Mouse (Mus musculus): Measurements from ENCODE around the gene Gm49380. TPM values are rescaled to one million over a fixed set of nuclear protein-coding genes. Genes with fewer than 3 reads are reported as not detected.
A peak's percentile ranks its signal among the peaks of the same experiment; 100 is the strongest.
"Not testable (repeated sequence)": the region's sequence is repeated elsewhere in the genome, so short reads cannot be mapped to it uniquely, and the experiment has no call there.

The Gm49380 gene
- polyA plus RNA-seq, 1 experiment from 2014 or later = 0.36 TPM

DNA sequence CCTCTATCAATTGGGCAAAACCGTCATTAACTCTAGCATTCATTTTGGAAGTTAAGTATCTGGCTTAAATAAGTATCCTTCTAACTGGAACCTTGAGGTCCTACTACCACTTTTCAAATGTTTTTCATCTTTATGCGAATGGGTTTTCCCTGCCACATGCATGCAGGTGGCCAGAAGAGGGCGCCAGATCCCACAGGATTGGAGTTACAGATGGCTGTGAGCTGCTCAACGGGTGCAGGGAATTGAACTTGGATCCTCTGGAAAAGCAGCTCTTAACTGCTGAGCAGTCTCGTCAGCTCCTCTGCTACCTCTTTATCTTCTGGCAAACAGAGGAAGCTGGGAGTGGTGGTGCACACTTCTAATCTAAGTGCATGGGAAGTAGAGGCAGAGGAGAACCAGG lies 5.7 kb upstream of the Gm49380 start:
- no peak overlapping the region for H3K4me2 ChIP-seq (replicated peaks)
- no peaks in the 10 kb centered on the region for H3K9me3 ChIP-seq
- no peaks in the 10 kb centered on the region for H3K4me1 ChIP-seq (replicated peaks)
- 48% methylated on average over 5 of the region's 5 CpGs for WGBS
- H3K36me3 ChIP-seq = no peaks in the 10 kb centered on the region
- no peak overlapping the region for H3K27ac ChIP-seq
- H3K4me3 ChIP-seq (replicated peaks) = no peak overlapping the region
- H3K27me3 ChIP-seq = no peaks in the 10 kb centered on the region
- ATAC-seq = no peak
- H3K9ac ChIP-seq (replicated peaks) = no peak overlapping the region

DNA sequence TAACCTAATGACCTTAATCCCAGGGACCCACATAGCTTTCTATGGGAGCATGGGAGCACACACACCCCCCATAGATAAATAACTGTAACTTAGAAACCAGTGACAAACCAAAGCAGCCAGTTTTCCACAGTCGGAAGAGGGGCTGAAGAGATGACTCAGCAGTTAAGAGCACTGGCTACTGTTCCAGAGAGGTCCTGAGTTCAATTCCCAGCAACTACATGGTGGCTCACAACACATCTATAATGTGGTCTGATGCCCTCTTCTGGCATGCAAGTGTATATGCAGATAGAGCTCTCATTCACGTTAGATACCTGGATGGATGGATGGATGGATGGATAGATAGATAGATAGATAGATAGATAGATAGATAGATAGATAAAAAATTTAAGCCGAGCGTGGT lies 2.9 kb upstream of the Gm49380 start:
- peaks cover 13% of the 10 kb centered on the region for H3K4me1 ChIP-seq (replicated peaks)
- no peaks in the 10 kb centered on the region for H3K36me3 ChIP-seq
- H3K9me3 ChIP-seq = no peaks in the 10 kb centered on the region
- H3K27me3 ChIP-seq = no peaks in the 10 kb centered on the region
- no peak overlapping the region for H3K9ac ChIP-seq (replicated peaks)
- 93% methylated on average over 4 of the region's 4 CpGs for WGBS
- H3K4me3 ChIP-seq (replicated peaks) = no peak overlapping the region
- no peak overlapping the region for H3K27ac ChIP-seq
- H3K4me2 ChIP-seq (replicated peaks) = no peak overlapping the region
- no peak for ATAC-seq

DNA sequence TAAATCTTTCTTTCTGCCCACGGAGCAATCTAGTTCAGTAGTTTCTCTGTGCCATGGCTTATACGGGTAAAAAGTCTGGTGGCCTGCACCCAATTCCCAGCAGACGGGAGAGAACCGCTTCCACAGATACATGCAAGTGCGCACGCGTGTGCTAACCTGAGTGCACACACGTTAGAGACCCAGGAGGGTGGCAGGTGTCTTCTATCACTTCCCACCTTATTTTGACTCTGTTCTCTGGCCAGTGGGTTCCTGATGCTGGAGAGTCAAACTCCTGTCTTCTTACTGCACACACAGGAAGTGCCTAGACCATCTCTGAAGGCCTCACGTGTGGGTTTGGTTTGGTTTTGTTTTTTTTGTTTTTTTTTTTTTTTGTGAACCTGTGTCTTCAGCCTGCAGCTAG lies 2.3 kb upstream of the Gm49380 start:
- peaks cover 16% of the 10 kb centered on the region for H3K4me1 ChIP-seq (replicated peaks)
- H3K9me3 ChIP-seq = no peaks in the 10 kb centered on the region
- no peak overlapping the region for H3K4me3 ChIP-seq (replicated peaks)
- no peak overlapping the region for H3K27ac ChIP-seq
- ATAC-seq = no peak
- no peaks in the 10 kb centered on the region for H3K27me3 ChIP-seq
- no peaks in the 10 kb centered on the region for H3K36me3 ChIP-seq
- no peak overlapping the region for H3K4me2 ChIP-seq (replicated peaks)
- no peak overlapping the region for H3K9ac ChIP-seq (replicated peaks)
- 93% methylated on average over 9 of the region's 9 CpGs for WGBS

DNA sequence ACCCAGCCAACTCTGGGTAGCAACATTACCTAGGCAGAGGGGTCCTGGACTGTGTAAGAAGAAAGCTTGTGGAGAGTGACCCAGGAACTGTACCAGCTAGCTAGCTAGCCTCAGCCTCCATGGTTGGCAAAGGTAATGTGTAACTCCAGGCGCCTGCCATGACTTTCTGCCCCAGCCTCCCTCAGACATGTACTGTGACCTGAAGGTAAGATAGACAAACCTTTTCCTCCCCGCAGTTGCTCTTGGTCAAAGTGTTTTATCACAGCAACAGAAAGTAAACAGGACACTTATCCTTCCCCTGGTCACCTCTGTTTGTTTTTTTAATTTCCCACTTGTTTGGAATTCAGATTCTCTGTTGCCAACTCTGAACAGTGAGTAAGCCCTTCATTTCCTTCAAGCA lies 1.2 kb upstream of the Gm49380 start:
- Histone ChIP-seq H3K9me3 (no peaks in the 10 kb centered on the region), H3K36me3 (no peaks in the 10 kb centered on the region), H3K4me2 (replicated peaks) (no peak overlapping the region; the same call in 1 of the 2 replicates), H3K4me1 (replicated peaks) (peaks cover 28% of the 10 kb centered on the region), H3K27me3 (no peaks in the 10 kb centered on the region), H3K4me3 (replicated peaks) (no peak overlapping the region), H3K9ac (replicated peaks) (no peak overlapping the region), H3K27ac (no peak overlapping the region)
- no peak for ATAC-seq
- 86% methylated on average over 2 of the region's 2 CpGs for WGBS

DNA sequence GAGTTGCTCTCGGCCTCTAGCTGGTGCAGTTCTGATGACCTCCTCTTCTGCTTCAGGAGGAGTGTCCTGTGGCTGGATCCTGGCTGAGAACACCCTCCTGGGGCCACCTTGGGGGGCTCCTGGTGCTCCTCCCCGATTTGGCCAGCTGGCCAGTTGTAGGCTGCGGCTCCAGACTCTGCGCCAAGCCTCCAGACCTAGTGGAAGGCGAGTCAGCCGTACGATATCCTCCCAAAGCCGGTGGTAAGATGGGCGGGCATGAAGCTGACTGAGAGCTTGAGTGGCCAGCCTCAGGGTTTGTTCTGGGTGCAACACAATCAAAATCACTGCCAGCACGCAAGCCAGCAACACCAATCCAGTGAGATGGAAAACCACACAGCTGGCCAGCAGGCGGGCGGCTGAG lies 1.4 kb downstream of the Gm49380 start:
- not testable (repeated sequence) for H3K9ac ChIP-seq (replicated peaks); H3K27me3 ChIP-seq; H3K27ac ChIP-seq; H3K36me3 ChIP-seq; ATAC-seq; H3K9me3 ChIP-seq
- H3K4me2 ChIP-seq (replicated peaks) = peak overlapping the region; percentile 59
- H3K4me1 ChIP-seq (replicated peaks) = peaks cover 53% of the 10 kb centered on the region
- peak overlapping the region; percentile 71; the same call in 1 of the 2 replicates for H3K4me3 ChIP-seq (replicated peaks)
- WGBS = 73% methylated on average over 10 of the region's 12 CpGs

DNA sequence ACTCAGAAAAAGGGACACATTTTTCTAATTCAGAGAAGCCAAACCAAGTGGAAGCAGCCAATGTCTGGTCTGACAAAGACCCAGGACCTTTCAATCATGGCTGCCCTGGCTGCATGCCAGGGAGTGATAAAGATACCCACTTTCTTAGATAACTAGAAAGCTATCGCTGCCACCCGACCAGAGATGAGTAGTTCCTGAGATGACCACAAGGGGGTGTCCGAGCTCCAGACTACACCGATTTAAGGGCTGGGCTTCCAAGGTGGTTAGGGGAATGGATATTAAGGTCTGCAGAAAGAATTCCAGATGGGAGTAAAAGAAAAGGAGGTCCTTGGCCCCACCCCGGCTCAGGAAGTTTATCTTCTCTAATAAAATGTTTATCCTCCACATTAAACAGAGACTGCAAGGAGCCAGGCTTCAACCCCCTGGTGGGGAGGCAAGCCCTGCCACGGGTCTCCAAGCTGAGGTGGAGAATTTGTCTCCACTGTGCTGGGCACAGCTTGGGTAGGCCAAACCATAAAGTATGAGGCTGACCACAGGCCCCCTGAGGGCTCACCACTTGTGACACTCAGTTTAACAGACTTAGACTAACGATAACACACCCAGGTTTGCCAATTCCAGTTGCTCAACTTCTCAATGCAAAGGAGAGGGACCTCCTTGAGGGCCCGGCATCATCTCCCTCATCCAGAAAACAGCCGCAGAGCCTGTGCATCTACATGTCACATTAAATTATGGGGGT lies 3.8 kb downstream of the Gm49380 start:
- H3K36me3 ChIP-seq = peaks cover 5% of the 10 kb centered on the region; the same call in 1 of the 2 replicates
- ATAC-seq = no peak
- peak overlapping the region; percentile 4; the same call in 1 of the 2 replicates for H3K4me3 ChIP-seq (replicated peaks)
- 34% methylated on average over 9 of the region's 9 CpGs for WGBS
- H3K9ac ChIP-seq (replicated peaks) = peak overlapping the region; percentile 54
- peak overlapping the region; percentile 22 for H3K4me2 ChIP-seq (replicated peaks)
- no peaks in the 10 kb centered on the region for H3K27me3 ChIP-seq
- H3K27ac ChIP-seq = no peak overlapping the region; the same call in 1 of the 2 replicates
- H3K9me3 ChIP-seq = no peaks in the 10 kb centered on the region
- H3K4me1 ChIP-seq (replicated peaks) = peaks cover 62% of the 10 kb centered on the region

DNA sequence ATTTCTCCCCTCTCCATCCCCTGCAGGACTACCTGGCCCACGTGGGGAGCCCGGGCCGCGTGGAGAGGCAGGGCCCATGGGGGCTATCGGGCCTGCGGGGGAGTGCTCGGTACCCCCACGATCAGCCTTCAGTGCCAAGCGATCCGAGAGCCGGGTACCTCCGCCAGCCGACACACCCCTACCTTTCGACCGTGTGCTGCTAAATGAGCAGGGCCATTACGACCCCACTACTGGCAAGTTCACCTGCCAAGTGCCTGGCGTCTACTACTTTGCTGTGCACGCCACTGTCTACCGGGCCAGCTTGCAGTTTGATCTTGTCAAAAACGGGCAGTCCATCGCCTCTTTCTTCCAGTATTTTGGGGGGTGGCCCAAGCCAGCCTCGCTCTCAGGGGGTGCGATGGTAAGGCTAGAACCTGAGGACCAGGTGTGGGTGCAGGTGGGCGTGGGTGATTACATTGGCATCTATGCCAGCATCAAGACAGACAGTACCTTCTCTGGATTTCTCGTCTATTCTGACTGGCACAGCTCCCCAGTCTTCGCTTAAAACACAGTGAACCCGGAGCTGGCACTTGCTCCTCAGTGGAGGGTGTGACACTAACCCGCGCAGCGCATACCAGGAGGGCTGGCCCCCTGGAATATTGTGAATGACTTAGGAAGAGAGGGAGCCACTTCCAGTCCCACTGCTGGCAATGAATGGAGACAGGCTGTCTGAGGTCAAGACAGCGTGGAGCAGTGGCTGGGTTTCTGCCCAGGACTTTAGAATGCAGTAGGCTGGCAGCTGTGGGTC lies 4.8 kb downstream of the Gm49380 start:
- WGBS = 83% methylated on average over 31 of the region's 31 CpGs
- peaks cover 62% of the 10 kb centered on the region for H3K4me1 ChIP-seq (replicated peaks)
- ATAC-seq = no peak
- peak overlapping the region; percentile 44 for H3K4me2 ChIP-seq (replicated peaks)
- H3K4me3 ChIP-seq (replicated peaks) = peak overlapping the region; percentile 21; the same call in 1 of the 2 replicates
- H3K9me3 ChIP-seq = no peaks in the 10 kb centered on the region
- H3K9ac ChIP-seq (replicated peaks) = peak overlapping the region; percentile 54
- H3K36me3 ChIP-seq = peaks cover 5% of the 10 kb centered on the region; the same call in 1 of the 2 replicates
- H3K27me3 ChIP-seq = no peaks in the 10 kb centered on the region
- no peak overlapping the region for H3K27ac ChIP-seq

DNA sequence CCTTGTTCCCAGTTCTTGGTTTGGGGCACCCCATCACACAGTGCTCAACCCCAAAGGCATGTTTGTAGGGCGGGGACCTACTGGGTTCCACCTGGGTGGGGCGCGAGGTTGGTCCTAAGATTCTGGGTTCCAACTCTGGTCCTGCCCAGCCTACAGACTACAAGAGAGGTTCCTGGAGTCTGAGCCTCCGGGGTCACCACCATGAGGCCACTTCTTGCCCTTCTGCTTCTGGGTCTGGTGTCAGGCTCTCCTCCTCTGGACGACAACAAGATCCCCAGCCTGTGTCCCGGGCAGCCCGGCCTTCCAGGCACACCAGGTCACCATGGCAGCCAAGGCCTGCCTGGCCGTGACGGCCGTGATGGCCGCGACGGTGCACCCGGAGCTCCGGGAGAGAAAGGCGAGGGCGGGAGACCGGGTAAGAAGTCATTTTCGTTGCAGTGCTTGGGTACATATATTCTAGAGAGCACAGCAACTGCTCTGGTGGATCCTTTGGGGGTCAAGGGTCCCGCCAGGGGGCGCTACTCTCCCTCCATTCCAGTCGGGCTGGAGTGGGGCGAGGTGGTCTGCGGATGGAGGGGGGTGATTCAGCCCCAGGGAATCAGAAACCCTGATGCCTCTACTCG lies 5.6 kb downstream of the Gm49380 start:
- H3K4me2 ChIP-seq (replicated peaks) = peak overlapping the region; percentile 44
- peak overlapping the region; percentile 21 for H3K4me3 ChIP-seq (replicated peaks)
- peaks cover 61% of the 10 kb centered on the region for H3K4me1 ChIP-seq (replicated peaks)
- no peaks in the 10 kb centered on the region for H3K27me3 ChIP-seq
- 26% methylated on average over 25 of the region's 25 CpGs for WGBS
- H3K27ac ChIP-seq = peak overlapping the region; percentile 51; the same call in 1 of the 2 replicates
- no peaks in the 10 kb centered on the region for H3K9me3 ChIP-seq
- H3K9ac ChIP-seq (replicated peaks) = peak overlapping the region; percentile 54
- peaks cover 5% of the 10 kb centered on the region; the same call in 1 of the 2 replicates for H3K36me3 ChIP-seq
- peak; percentile 34 for ATAC-seq

DNA sequence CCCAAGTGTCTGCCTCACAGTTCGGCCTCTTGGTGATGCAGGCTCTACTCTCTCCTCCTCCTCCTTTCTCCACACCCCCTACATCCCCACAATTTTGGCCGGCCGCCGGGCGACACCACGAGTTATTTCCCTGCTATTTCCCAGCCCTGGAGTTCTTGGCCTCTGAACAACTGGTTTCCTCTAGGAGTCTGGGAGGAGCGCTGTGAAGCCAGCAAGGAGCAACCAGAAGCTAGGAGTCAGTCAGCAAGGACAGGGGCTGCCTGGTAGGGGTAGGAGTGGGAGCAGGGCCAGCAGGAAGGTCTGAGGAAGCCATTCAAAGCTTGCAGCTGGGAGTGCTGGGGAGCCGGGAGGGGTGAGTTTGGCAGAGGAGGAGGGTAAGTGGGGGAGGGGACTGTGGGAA lies 6.2 kb downstream of the Gm49380 start, which contains the start of gene C1qtnf5:
TSS of gene C1qtnf5 (plus strand) at position 136 of the 400 bp plus-strand sequence.
- WGBS = 24% methylated on average over 8 of the region's 8 CpGs
- Histone ChIP-seq H3K4me1 (replicated peaks) (peaks cover 55% of the 10 kb centered on the region), H3K27me3 (no peaks in the 10 kb centered on the region)

DNA sequence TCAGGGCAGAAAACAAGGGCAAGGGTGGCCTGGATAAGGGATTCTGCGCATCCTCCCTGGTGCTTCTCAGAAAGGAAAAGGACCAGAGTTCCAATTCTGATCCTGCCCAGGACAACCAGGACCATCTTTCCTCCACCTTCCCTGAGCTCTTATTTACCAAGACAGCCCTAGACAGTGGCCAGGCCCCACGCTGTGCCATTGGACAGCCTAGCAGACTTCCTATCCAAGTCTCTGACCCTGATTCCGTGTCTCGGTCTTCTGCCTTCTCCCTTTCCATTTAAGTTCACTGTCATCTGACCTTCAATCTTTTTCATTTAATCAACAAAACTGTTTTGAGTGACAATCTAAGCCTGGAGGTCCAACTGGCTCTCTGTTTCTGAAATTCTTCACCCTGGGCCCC lies 6.7 kb downstream of the Gm49380 start:
- no peak overlapping the region for H3K4me3 ChIP-seq (replicated peaks)
- H3K4me1 ChIP-seq (replicated peaks) = peaks cover 51% of the 10 kb centered on the region
- H3K9me3 ChIP-seq = no peaks in the 10 kb centered on the region
- H3K27me3 ChIP-seq = no peaks in the 10 kb centered on the region
- peak overlapping the region; percentile 44; the same call in 1 of the 2 replicates for H3K4me2 ChIP-seq (replicated peaks)
- peaks cover 5% of the 10 kb centered on the region; the same call in 1 of the 2 replicates for H3K36me3 ChIP-seq
- H3K9ac ChIP-seq (replicated peaks) = no peak overlapping the region
- 59% methylated on average over 4 of the region's 4 CpGs for WGBS
- no peak for ATAC-seq
- no peak overlapping the region for H3K27ac ChIP-seq

More for the DNA sequence above, 6.2 kb downstream of the Gm49380 start, which contains the start of gene C1qtnf5:
- H3K36me3 ChIP-seq = peaks cover 5% of the 10 kb centered on the region; the same call in 1 of the 2 replicates
- peak within 1 kb of the TSS; percentile 21 for H3K4me3 ChIP-seq (replicated peaks)
- peak within 1 kb of the TSS; percentile 54 for H3K9ac ChIP-seq (replicated peaks)
- no peaks in the 10 kb centered on the region for H3K9me3 ChIP-seq
- peak; percentile 60 for ATAC-seq
- H3K4me2 ChIP-seq (replicated peaks) = peak within 1 kb of the TSS; percentile 44
- H3K27ac ChIP-seq = peak within 1 kb of the TSS; percentile 51; the same call in 1 of the 2 replicates

DNA sequence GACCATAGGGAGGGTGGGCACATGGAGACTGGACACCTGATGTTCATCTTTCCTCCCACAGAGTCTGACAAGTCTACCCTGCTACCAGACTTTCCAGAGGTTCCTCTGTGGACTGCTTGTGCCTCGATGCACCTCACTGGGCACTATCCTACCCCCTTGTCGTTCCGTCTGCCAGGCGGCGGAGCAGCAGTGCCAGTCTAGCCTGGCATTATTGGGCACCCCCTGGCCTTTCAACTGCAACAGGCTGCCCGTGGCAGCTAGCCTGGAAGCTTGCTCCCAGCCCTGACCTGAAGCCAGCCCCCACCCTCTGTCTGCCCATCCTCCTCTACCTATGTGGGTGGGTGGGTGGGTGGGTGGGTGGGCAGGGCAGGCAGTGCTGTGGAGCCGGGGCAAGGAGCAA lies 7.1 kb downstream of the Gm49380 start:
- ATAC-seq = no peak
- Histone ChIP-seq H3K4me2 (replicated peaks) (no peak overlapping the region), H3K36me3 (peaks cover 5% of the 10 kb centered on the region; the same call in 1 of the 2 replicates), H3K4me1 (replicated peaks) (peaks cover 53% of the 10 kb centered on the region), H3K9ac (replicated peaks) (no peak overlapping the region), H3K27ac (no peak overlapping the region), H3K9me3 (no peaks in the 10 kb centered on the region), H3K27me3 (no peaks in the 10 kb centered on the region), H3K4me3 (replicated peaks) (no peak overlapping the region)
- WGBS = 90% methylated on average over 6 of the region's 7 CpGs

All from midbrain, embryonic 13.5 days (tissue).